Mouse (Mus musculus) CH12.LX (cell line): ENCODE results near the gene Syt1. TPM values are rescaled to one million over a fixed set of nuclear protein-coding genes. Genes with fewer than 3 reads are reported as not detected.

ENCODE experiments used
- DNase-seq: peaks from one replicate; pipeline ENCODE4 v3.0.0-alpha.2; 2013; ENCODE audit errors: extremely low read depth
- H3K27ac ChIP-seq: 2 replicates; pipeline ENCODE4 v1.5.1; 2012; ENCODE audit warnings: low read depth, mild to moderate bottlenecking, control low read depth, moderate library complexity; ENCODE audit not compliant: insufficient read depth
- H3K27me3 ChIP-seq: replicated peaks from 2 replicates; pipeline ENCODE3; 2012; ENCODE audit warnings: inconsistent platforms
- H3K36me3 ChIP-seq, 2 experiments: replicated peaks in 1 of 2; 2 replicates each; pipeline versions ENCODE3 to v1.6.1; 2012; ENCODE audit warnings: inconsistent platforms in 1 of 2, low read length in 1 of 2, mild to moderate bottlenecking in 1 of 2, mixed read lengths in 1 of 2, moderate library complexity in 1 of 2; ENCODE audit not compliant: control insufficient read depth in 1 of 2, insufficient read depth in 1 of 2
- H3K4me1 ChIP-seq, 2 experiments: 2 replicates each; pipeline ENCODE4 v1.6.1; 2012; ENCODE audit warnings: inconsistent platforms in 1 of 2, moderate library complexity in 1 of 2; ENCODE audit not compliant: insufficient read depth in 2 of 2, control insufficient read depth in 1 of 2
- H3K4me2 ChIP-seq: 2 replicates; pipeline ENCODE4 v1.6.1; 2012; ENCODE audit warnings: low read depth, mild to moderate bottlenecking, control low read depth; ENCODE audit not compliant: poor library complexity, insufficient read depth, severe bottlenecking
- H3K4me3 ChIP-seq, 3 experiments: fragments of 150-350 bp in 1 of 3; sonication (generic) in 1 of 3; replicated peaks in 1 of 3; 2 replicates each; pipeline versions ENCODE3 to v1.5.1; 2011 to 2012; ENCODE audit warnings: low read depth in 2 of 3, low read length in 2 of 3, mild to moderate bottlenecking in 2 of 3, moderate library complexity in 2 of 3, control low read depth in 1 of 3, improper control_type of control experiment in 1 of 3, inconsistent platforms in 1 of 3, mixed read lengths in 1 of 3; ENCODE audit not compliant: poor library complexity in 1 of 3
- H3K79me2 ChIP-seq: replicated peaks from 2 replicates; pipeline ENCODE4 v1.6.1; 2012; ENCODE audit warnings: mild to moderate bottlenecking, moderate library complexity; ENCODE audit not compliant: control insufficient read depth, poor library complexity, insufficient read depth, severe bottlenecking; ENCODE audit errors: extremely low read depth
- H3K9ac ChIP-seq: 2 replicates; pipeline ENCODE4 v1.6.1; 2012; ENCODE audit warnings: low read depth, mild to moderate bottlenecking, control low read depth, moderate library complexity; ENCODE audit not compliant: insufficient read depth
- H3K9me3 ChIP-seq: replicated peaks from 2 replicates; pipeline ENCODE3; 2012; ENCODE audit warnings: low read length, inconsistent platforms, mixed read lengths
- BHLHE40 ChIP-seq: IDR thresholded peaks from 2 replicates; pipeline ENCODE4 v1.6.1; 2011; ENCODE audit warnings: mild to moderate bottlenecking, low read depth, low read length, improper control_type of control experiment
- CHD2 ChIP-seq: IDR thresholded peaks from 2 replicates; pipeline ENCODE4 v1.6.1; 2011; ENCODE audit warnings: low read length, improper control_type of control experiment
- E2F4 ChIP-seq: IDR thresholded peaks from 2 replicates; pipeline ENCODE4 v1.6.1; 2011; ENCODE audit warnings: low read depth, low read length, improper control_type of control experiment; ENCODE audit not compliant: insufficient replicate concordance
- ELF1 ChIP-seq: IDR thresholded peaks from 2 replicates; pipeline ENCODE4 v1.6.1; 2014; ENCODE audit warnings: low read depth, mild to moderate bottlenecking, inconsistent platforms, low read length, improper control_type of control experiment
- GABPA ChIP-seq: IDR thresholded peaks from 2 replicates; pipeline ENCODE4 v1.6.1; 2012; ENCODE audit warnings: low read depth, low read length, improper control_type of control experiment, inconsistent platforms; ENCODE audit not compliant: insufficient replicate concordance
- HCFC1 ChIP-seq: IDR thresholded peaks from 2 replicates; pipeline ENCODE4 v1.6.1; 2012; ENCODE audit warnings: low read depth, mild to moderate bottlenecking, inconsistent platforms, low read length, improper control_type of control experiment
- JUND ChIP-seq: conservative IDR thresholded peaks from 2 replicates; pipeline ENCODE4 v1.6.1; 2011; ENCODE audit warnings: low read depth, low read length, improper control_type of control experiment
- KAT2A ChIP-seq: IDR thresholded peaks from 2 replicates; pipeline ENCODE4 v1.6.1; 2012; ENCODE audit warnings: low read length, improper control_type of control experiment, inconsistent platforms; ENCODE audit not compliant: insufficient replicate concordance
- MAX ChIP-seq: IDR thresholded peaks from 2 replicates; pipeline ENCODE4 v1.6.1; 2011; ENCODE audit warnings: low read length, improper control_type of control experiment
- MEF2A ChIP-seq: IDR thresholded peaks from 2 replicates; pipeline ENCODE4 v1.6.1; 2014; ENCODE audit warnings: low read depth, mild to moderate bottlenecking, inconsistent platforms, low read length, improper control_type of control experiment, borderline replicate concordance
- MXI1 ChIP-seq: IDR thresholded peaks from 2 replicates; pipeline ENCODE4 v1.6.1; 2011; ENCODE audit warnings: mild to moderate bottlenecking, low read depth, low read length, improper control_type of control experiment
- MYC ChIP-seq: IDR thresholded peaks from 2 replicates; pipeline ENCODE4 v1.6.1; 2011; ENCODE audit warnings: low read depth, mild to moderate bottlenecking, improper control_type of control experiment, low read length
- NRF1 ChIP-seq: IDR thresholded peaks from 2 replicates; pipeline ENCODE4 v1.6.1; 2014; ENCODE audit warnings: low read depth, mild to moderate bottlenecking, inconsistent platforms, low read length, improper control_type of control experiment, moderate library complexity
- POLR2A ChIP-seq: IDR thresholded peaks from 2 replicates; pipeline ENCODE4 v1.6.1; 2011; ENCODE audit warnings: low read depth, mild to moderate bottlenecking, improper control_type of control experiment, low read length
- POLR2AphosphoS2 ChIP-seq: IDR thresholded peaks from 2 replicates; pipeline ENCODE4 v1.6.1; 2011; ENCODE audit warnings: low read depth, low read length, improper control_type of control experiment
- RCOR1 ChIP-seq: conservative IDR thresholded peaks from 2 replicates; pipeline ENCODE4 v1.6.1; 2012; ENCODE audit warnings: low read depth, mild to moderate bottlenecking, inconsistent platforms, low read length, improper control_type of control experiment
- TBP ChIP-seq: conservative IDR thresholded peaks from 2 replicates; pipeline ENCODE4 v1.6.1; 2011; ENCODE audit warnings: low read depth, low read length, improper control_type of control experiment
- TCF12 ChIP-seq: IDR thresholded peaks from 2 replicates; pipeline ENCODE4 v1.6.1; 2014; ENCODE audit warnings: low read depth, mild to moderate bottlenecking, inconsistent platforms, low read length, improper control_type of control experiment
- UBTF ChIP-seq: IDR thresholded peaks from 2 replicates; pipeline ENCODE4 v1.6.1; 2012; ENCODE audit warnings: low read depth, mild to moderate bottlenecking, inconsistent platforms, low read length, improper control_type of control experiment, moderate library complexity
- dilution Hi-C: fragments of 300-500 bp; cut with MboI; formaldehyde crosslinking; loops from 2 replicates; pipeline ENCODE4 v1.14.3; 2020; ENCODE audit warnings: low sequenced_read_pairs; ENCODE audit not compliant: extremely low pct_unique_long_range_greater_than_20kb, extremely low pct_ligation_motif_present
- in situ Hi-C: fragments of 300-500 bp; cut with MboI; formaldehyde crosslinking; loops from 3 replicates; pipeline ENCODE4 v1.14.3; 2019; ENCODE audit warnings: low sequenced_read_pairs, low pct_ligation_motif_present, low pct_unique_long_range_greater_than_20kb, mixed read lengths
- polyA plus RNA-seq: library from polyadenylated mRNA; unstranded; fragments of >175 nt; gene quantifications from 2 replicates; pipeline ENCODE4 v1.2.1, GENCODE M21; 2012; ENCODE audit warnings: low read depth; ENCODE audit not compliant: insufficient read length
- total RNA-seq, 2 experiments: library from RNA; depleted of rRNA; stranded (reverse); fragments of 300-350 nt in 1 of 2; fragments of >200 nt in 1 of 2; gene quantifications; 2 replicates each; pipeline ENCODE4 v1.2.3; 2012 to 2014

Syt1 gene
- total and polyA plus RNA-seq, 3 experiments = not detected

DNA sequence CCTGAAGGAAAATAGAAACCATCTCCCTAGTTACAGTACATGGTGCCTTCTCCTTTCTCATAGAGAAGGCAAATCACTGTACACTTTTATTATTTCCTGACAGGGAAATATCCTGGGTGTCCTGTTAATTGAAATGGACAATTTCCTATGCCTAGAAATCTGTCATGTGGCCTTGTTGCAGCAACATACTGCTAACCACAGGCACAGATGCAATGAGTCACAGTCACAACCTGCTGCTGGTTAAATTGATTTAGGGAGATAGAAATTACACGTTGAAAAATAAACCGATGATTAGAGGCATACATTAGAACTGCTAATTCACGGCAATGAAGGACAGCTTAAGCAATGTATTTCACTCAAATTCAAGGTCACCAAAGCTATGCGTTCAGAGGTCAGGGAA, 158.0 kb downstream of the Syt1 start:
- TF ChIP-seq GABPA (no peak), MYC (no peak), ELF1 (no peak), JUND (no peak), RCOR1 (no peak), POLR2AphosphoS2 (no peak)
- Histone ChIP-seq H3K79me2 (no peaks in the 10 kb centered on the region), H3K27me3 (no peaks in the 10 kb centered on the region), H3K9ac (no peak overlapping the region), H3K27ac (no peak overlapping the region), H3K4me3 (no peak overlapping the region), H3K4me1 (no peaks in the 10 kb centered on the region), H3K4me2 (no peak overlapping the region), H3K9me3 (no peaks in the 10 kb centered on the region), H3K36me3 (no peaks in the 10 kb centered on the region)
- no peak for DNase-seq
- dilution Hi-C loops = no loop called here
- in situ Hi-C loops = no loop called here

DNA sequence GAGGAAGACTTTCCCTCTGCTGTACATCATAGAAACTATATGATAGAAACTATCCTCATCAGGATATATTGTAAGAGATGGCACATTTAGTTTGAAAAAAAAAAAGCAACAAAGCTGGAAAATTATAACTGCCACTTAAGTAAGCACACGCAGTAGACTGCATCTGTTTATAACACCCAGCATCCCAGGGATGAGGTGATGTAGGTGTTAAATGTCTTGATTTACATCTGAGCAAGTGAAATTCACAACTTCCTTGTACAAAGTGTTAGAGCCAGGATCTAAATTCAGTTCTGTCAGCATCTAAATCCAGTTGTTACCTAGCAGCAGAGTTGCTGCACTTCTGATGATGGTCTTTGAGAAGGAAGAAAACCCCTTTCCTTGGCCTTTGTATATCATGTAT, 173.3 kb downstream of the Syt1 start:
- no peaks in the 10 kb centered on the region; a peak in 1 of 4 replicates for H3K4me1 ChIP-seq
- no peak overlapping the region for H3K4me2 ChIP-seq
- DNase-seq = no peak
- no peaks in the 10 kb centered on the region for H3K79me2 ChIP-seq
- H3K9me3 ChIP-seq = no peaks in the 10 kb centered on the region
- H3K27me3 ChIP-seq = no peaks in the 10 kb centered on the region
- TF ChIP-seq CHD2 = no peak
- no peak for TF ChIP-seq MXI1
- no peak for TF ChIP-seq MYC
- no peak for TF ChIP-seq HCFC1
- TF ChIP-seq KAT2A = no peak
- no peak for TF ChIP-seq UBTF
- TF ChIP-seq MAX = no peak
- no peak for TF ChIP-seq BHLHE40
- no peak for TF ChIP-seq POLR2A
- TF ChIP-seq MEF2A = no peak
- no peak for TF ChIP-seq GABPA
- TF ChIP-seq E2F4 = no peak
- no peak for TF ChIP-seq TCF12
- no peak for TF ChIP-seq TBP
- TF ChIP-seq NRF1 = no peak
- no peak overlapping the region for H3K9ac ChIP-seq
- dilution Hi-C loops (no loop called here), in situ Hi-C loops (no loop called here)
- no peak overlapping the region for H3K4me3 ChIP-seq
- no peaks in the 10 kb centered on the region for H3K36me3 ChIP-seq
- H3K27ac ChIP-seq = no peak overlapping the region
